Mouse (Mus musculus) limb, embryonic 11.5 days (tissue): ENCODE measurements around the gene Hoxa4. TPM values are rescaled to one million over a fixed set of nuclear protein-coding genes. Genes with fewer than 3 reads are reported as not detected.

Experiments
- ATAC-seq: fragments of 200-750 bp; cut with Nextera tagmentation; 2 replicates; pipeline ENCODE4 v1.8.0; 2017; ENCODE audit warnings: low read depth; ENCODE audit not compliant: insufficient number of reproducible peaks, low FRiP score, low TSS enrichment
- DNase-seq: peaks from one replicate; pipeline ENCODE4 v3.0.0-alpha.2; 2015; ENCODE audit warnings: low spot score
- H3K27ac ChIP-seq: fragments of 300-500 bp; sonication (generic); replicated peaks from 2 replicates; pipeline ENCODE4 v1.5.1; 2014; ENCODE audit warnings: low read depth, mild to moderate bottlenecking, low read length
- H3K27me3 ChIP-seq: fragments of 300-500 bp; sonication (generic); 2 replicates; pipeline ENCODE4 v1.6.1; 2014; ENCODE audit warnings: mild to moderate bottlenecking, low read length, mixed read lengths; ENCODE audit not compliant: control insufficient read depth, insufficient read depth
- H3K36me3 ChIP-seq: fragments of 300-500 bp; sonication (generic); 2 replicates; pipeline ENCODE4 v1.6.1; 2014; ENCODE audit warnings: mild to moderate bottlenecking, low read length, moderate library complexity, mixed read lengths; ENCODE audit not compliant: control insufficient read depth, insufficient read depth
- H3K4me1 ChIP-seq: fragments of 300-500 bp; sonication (generic); 2 replicates; pipeline ENCODE4 v1.6.1; 2014; ENCODE audit warnings: low read length, mixed read lengths; ENCODE audit not compliant: control insufficient read depth, insufficient read depth
- H3K4me2 ChIP-seq: fragments of 300-500 bp; sonication (generic); 2 replicates; pipeline ENCODE4 v1.6.1; 2014; ENCODE audit warnings: low read depth, mild to moderate bottlenecking, moderate library complexity; ENCODE audit not compliant: severe bottlenecking
- H3K4me3 ChIP-seq: fragments of 300-500 bp; sonication (generic); 2 replicates; pipeline ENCODE4 v1.5.1; 2014; ENCODE audit warnings: low read depth, low read length
- H3K9ac ChIP-seq: fragments of 300-500 bp; sonication (generic); 2 replicates; pipeline ENCODE4 v1.6.1; 2014; ENCODE audit warnings: mild to moderate bottlenecking, low read length
- H3K9me3 ChIP-seq: fragments of 300-500 bp; sonication (generic); 2 replicates; pipeline ENCODE4 v1.6.1; 2016; ENCODE audit warnings: low read length; ENCODE audit not compliant: control insufficient read depth
- whole genome bisulfite sequencing: fragments of 180-500 bp; shearing (Covaris S2); extraction: QIAGEN DNeasy Blood & Tissue Kit; methylation state at CpG from one replicate; pipeline ENCODE4 v1.1.7; 2014; 5-methylcytosine and 5-hydroxymethylcytosine counted together
- polyA plus RNA-seq: library from polyadenylated mRNA; unstranded; fragments of >200 nt; fragmentation: Nextera tagmentation; extraction: Ambion mirVana; gene quantifications from 2 replicates; pipeline ENCODE4 v1.2.1, GENCODE M21; 2014

Gene Hoxa4
- polyA plus RNA-seq, 1 experiment from 2014 or later, result 1.0 TPM

GRCm38 (mm10) chr6:52177806-52178205 is 13.7 kb downstream of the Hoxa4 start:
- DNase-seq (peak; percentile 45), ATAC-seq (no peak)
- Histone ChIP-seq H3K4me1 (peaks cover 59% of the 10 kb centered on the region), H3K27me3 (peaks cover 10% of the 10 kb centered on the region), H3K36me3 (no peaks in the 10 kb centered on the region), H3K4me2 (peak overlapping the region; percentile 61; the same call in 1 of the 2 replicates), H3K9ac (no peak overlapping the region), H3K4me3 (no peak overlapping the region), H3K27ac (peak overlapping the region; percentile 8; the same call in 1 of the 2 replicates), H3K9me3 (no peaks in the 10 kb centered on the region)
- WGBS, result 3% methylated on average over 9 of the region's 9 CpGs

GRCm38 (mm10) chr6:52177061-52177735 is 14.4 kb downstream of the Hoxa4 start, which contains the start of gene 5730596B20Rik:
Gene 5730596B20Rik, plus strand, starts transcription at chr6:52177498.
- Histone ChIP-seq H3K27me3 (peaks cover 10% of the 10 kb centered on the region), H3K4me1 (peaks cover 64% of the 10 kb centered on the region), H3K27ac (peak within 1 kb of the TSS; percentile 8; the same call in 1 of the 2 replicates), H3K4me3 (peak within 1 kb of the TSS; percentile 42), H3K36me3 (no peaks in the 10 kb centered on the region), H3K4me2 (peak within 1 kb of the TSS; percentile 61), H3K9me3 (no peaks in the 10 kb centered on the region), H3K9ac (peak within 1 kb of the TSS; percentile 43)
- DNase-seq (peak; percentile 80), ATAC-seq (no peak)
- under 1% methylated on average over 36 of the region's 36 CpGs for WGBS

GRCm38 (mm10) chr6:52176391-52176790 is 15.2 kb downstream of the Hoxa4 start:
- DNase-seq (peak; percentile 44), ATAC-seq (no peak)
- Histone ChIP-seq H3K4me1 (peaks cover 70% of the 10 kb centered on the region), H3K4me2 (peak overlapping the region; percentile 61), H3K9ac (peak overlapping the region; percentile 27; the same call in 1 of the 2 replicates), H3K9me3 (no peaks in the 10 kb centered on the region), H3K27me3 (peaks cover 16% of the 10 kb centered on the region), H3K36me3 (no peaks in the 10 kb centered on the region), H3K4me3 (peak overlapping the region; percentile 42), H3K27ac (no peak overlapping the region; the same call in 1 of the 2 replicates)
- 1% methylated on average over 6 of the region's 6 CpGs for WGBS

GRCm38 (mm10) chr6:52175864-52176263 is 15.7 kb downstream of the Hoxa4 start:
- peak overlapping the region; percentile 56 for H3K9ac ChIP-seq
- H3K4me2 ChIP-seq, result peak overlapping the region; percentile 61
- ATAC-seq (no peak), DNase-seq (peak; percentile 61)
- H3K4me3 ChIP-seq, result peak overlapping the region; percentile 42
- peaks cover 71% of the 10 kb centered on the region for H3K4me1 ChIP-seq
- H3K36me3 ChIP-seq, result no peaks in the 10 kb centered on the region
- no peaks in the 10 kb centered on the region for H3K9me3 ChIP-seq
- 2% methylated on average over 21 of the region's 35 CpGs for WGBS
- H3K27ac ChIP-seq, result peak overlapping the region; percentile 48
- peaks cover 20% of the 10 kb centered on the region for H3K27me3 ChIP-seq

- Histone ChIP-seq H3K4me2 (peak overlapping the region; percentile 61), H3K36me3 (peaks cover 1% of the 10 kb centered on the region; the same call in 1 of the 2 replicates), H3K9ac (peak overlapping the region; percentile 56), H3K4me1 (peaks cover 71% of the 10 kb centered on the region), H3K27me3 (peaks cover 19% of the 10 kb centered on the region), H3K4me3 (peak overlapping the region; percentile 42), H3K9me3 (no peaks in the 10 kb centered on the region), H3K27ac (peak overlapping the region; percentile 48)
- peak; percentile 73 for DNase-seq
- WGBS, result 2% methylated on average over 40 of the region's 41 CpGs
- ATAC-seq, result peak; percentile 35; the same call in 1 of the 2 replicates
Observed at GRCm38 (mm10) chr6:52174968-52175751, 16.4 kb downstream of the Hoxa4 start.

- Histone ChIP-seq H3K9me3 (no peaks in the 10 kb centered on the region), H3K36me3 (peaks cover 2% of the 10 kb centered on the region; the same call in 1 of the 2 replicates), H3K27ac (no peak overlapping the region), H3K4me1 (peaks cover 63% of the 10 kb centered on the region), H3K4me3 (no peak overlapping the region), H3K27me3 (peaks cover 23% of the 10 kb centered on the region), H3K9ac (no peak overlapping the region), H3K4me2 (peak overlapping the region; percentile 76; the same call in 1 of the 2 replicates)
- DNase-seq, result peak; percentile 28
- ATAC-seq, result no peak
- WGBS, result 1% methylated on average over 4 of the region's 4 CpGs
Observed at GRCm38 (mm10) chr6:52173648-52174047, 17.9 kb downstream of the Hoxa4 start.

GRCm38 (mm10) chr6:52172501-52172900 is 19.1 kb downstream of the Hoxa4 start:
- peaks cover 63% of the 10 kb centered on the region for H3K4me1 ChIP-seq
- H3K4me3 ChIP-seq, result peak overlapping the region; percentile 28
- peak; percentile 45 for ATAC-seq

GRCm38 (mm10) chr6:52171938-52172337 is 19.6 kb downstream of the Hoxa4 start:
- H3K4me2 ChIP-seq, result peak overlapping the region; percentile 76
- WGBS, result 11% methylated on average over 7 of the region's 7 CpGs
- H3K36me3 ChIP-seq, result peaks cover 2% of the 10 kb centered on the region; the same call in 1 of the 2 replicates
- peaks cover 59% of the 10 kb centered on the region for H3K4me1 ChIP-seq
- DNase-seq (peak; percentile 33), ATAC-seq (no peak)
- H3K27ac ChIP-seq, result no peak overlapping the region; the same call in 1 of the 2 replicates
- H3K4me3 ChIP-seq, result peak overlapping the region; percentile 28; the same call in 1 of the 2 replicates
- no peaks in the 10 kb centered on the region for H3K9me3 ChIP-seq
- no peak overlapping the region; the same call in 1 of the 2 replicates for H3K9ac ChIP-seq
- peaks cover 31% of the 10 kb centered on the region for H3K27me3 ChIP-seq

More at GRCm38 (mm10) chr6:52172501-52172900, 19.1 kb downstream of the Hoxa4 start:
- WGBS, result under 1% methylated on average over 35 of the region's 35 CpGs
- DNase-seq, result peak; percentile 95
- H3K27me3 ChIP-seq, result peaks cover 30% of the 10 kb centered on the region
- H3K9ac ChIP-seq, result peak overlapping the region; percentile 49
- peaks cover 2% of the 10 kb centered on the region; the same call in 1 of the 2 replicates for H3K36me3 ChIP-seq
- H3K9me3 ChIP-seq, result no peaks in the 10 kb centered on the region
- H3K27ac ChIP-seq, result no peak overlapping the region; the same call in 1 of the 2 replicates
- H3K4me2 ChIP-seq, result peak overlapping the region; percentile 76
